Mouse (Mus musculus) midbrain, embryonic 11.5 days (tissue): ENCODE results near the gene Cd300ld3. TPM values are rescaled to one million over a fixed set of nuclear protein-coding genes. Genes with fewer than 3 reads are reported as not detected.

Experiments
- ATAC-seq: fragments of 200-750 bp; cut with Nextera tagmentation; 2 replicates; pipeline ENCODE4 v1.8.0; 2017; ENCODE audit warnings: moderate TSS enrichment, moderate library complexity; ENCODE audit not compliant: low FRiP score
- DNase-seq: peaks from one replicate; pipeline ENCODE4 v3.0.0; 2015; ENCODE audit warnings: low spot score; ENCODE audit errors: missing footprints
- H3K27ac ChIP-seq: fragments of 300-500 bp; sonication (generic); 2 replicates; pipeline ENCODE4 v1.5.1; 2014; ENCODE audit warnings: low read depth, low read length
- H3K27me3 ChIP-seq: fragments of 300-500 bp; sonication (generic); 2 replicates; pipeline ENCODE4 v1.6.1; 2014; ENCODE audit warnings: mild to moderate bottlenecking, low read length, moderate library complexity, mixed read lengths; ENCODE audit not compliant: control insufficient read depth, insufficient read depth
- H3K36me3 ChIP-seq: fragments of 300-500 bp; sonication (generic); 2 replicates; pipeline ENCODE4 v1.6.1; 2014; ENCODE audit warnings: mild to moderate bottlenecking, low read length, moderate library complexity, mixed read lengths; ENCODE audit not compliant: control insufficient read depth, insufficient read depth
- H3K4me1 ChIP-seq: fragments of 300-500 bp; sonication (generic); 2 replicates; pipeline ENCODE4 v1.6.1; 2014; ENCODE audit warnings: low read length; ENCODE audit not compliant: control insufficient read depth, insufficient read depth
- H3K4me2 ChIP-seq: fragments of 300-500 bp; sonication (generic); 2 replicates; pipeline ENCODE4 v1.6.1; 2014; ENCODE audit warnings: mild to moderate bottlenecking, moderate library complexity
- H3K4me3 ChIP-seq: fragments of 300-500 bp; sonication (generic); 2 replicates; pipeline ENCODE4 v1.5.1; 2014; ENCODE audit warnings: low read depth, low read length
- H3K9ac ChIP-seq: fragments of 300-500 bp; sonication (generic); 2 replicates; pipeline ENCODE4 v1.6.1; 2014; ENCODE audit warnings: low read length
- H3K9me3 ChIP-seq: fragments of 300-500 bp; sonication (generic); 2 replicates; pipeline ENCODE4 v1.6.1; 2016; ENCODE audit warnings: low read length; ENCODE audit not compliant: control insufficient read depth
- WGBS: fragments of 180-500 bp; shearing (Covaris S2); extraction: QIAGEN DNeasy Blood & Tissue Kit; methylation state at CpG from one replicate; pipeline ENCODE4 v1.1.7; 2014; 5-methylcytosine and 5-hydroxymethylcytosine counted together
- polyA plus RNA-seq: library from polyadenylated mRNA; unstranded; fragments of >200 nt; fragmentation: Nextera tagmentation; extraction: Ambion mirVana; gene quantifications from 2 replicates; pipeline ENCODE4 v1.2.1, GENCODE M21; 2014

The Cd300ld3 gene
- not detected in 2 replicates for polyA plus RNA-seq

GRCm38 (mm10) chr11:115048259-115048658 is at the start of gene Cd300ld3:
TSS of gene Cd300ld3 (minus strand) at chr11:115048409.
- H3K4me1 ChIP-seq, result no peaks in the 10 kb centered on the region
- H3K9ac ChIP-seq, result no peak within 1 kb of the TSS
- DNase-seq (no peak), ATAC-seq (no peak)
- WGBS, result 87% methylated on average over 2 of the region's 2 CpGs
- H3K27ac ChIP-seq, result no peak within 1 kb of the TSS
- H3K4me2 ChIP-seq, result no peak within 1 kb of the TSS
- no peaks in the 10 kb centered on the region for H3K9me3 ChIP-seq
- H3K36me3 ChIP-seq, result no peaks in the 10 kb centered on the region
- no peak within 1 kb of the TSS for H3K4me3 ChIP-seq
- no peaks in the 10 kb centered on the region for H3K27me3 ChIP-seq

- peak overlapping the region; percentile 61 for H3K4me2 ChIP-seq
- ATAC-seq, result no peak
- 15% methylated on average over 4 of the region's 4 CpGs for WGBS
Measured at GRCm38 (mm10) chr11:115092140-115092539, 43.9 kb upstream of the Cd300ld3 start.

GRCm38 (mm10) chr11:115091362-115091901 is 43.2 kb upstream of the Cd300ld3 start, which contains the start of gene Rab37:
TSS of gene Rab37 (plus strand) at chr11:115091431.
- Histone ChIP-seq H3K9ac (peak within 1 kb of the TSS; percentile 36; the same call in 1 of the 2 replicates), H3K4me2 (peak within 1 kb of the TSS; percentile 61), H3K27me3 (peaks cover 9% of the 10 kb centered on the region), H3K36me3 (no peaks in the 10 kb centered on the region), H3K27ac (no peak within 1 kb of the TSS), H3K9me3 (no peaks in the 10 kb centered on the region), H3K4me1 (peaks cover 8% of the 10 kb centered on the region), H3K4me3 (peak within 1 kb of the TSS; percentile 25)
- no peak for ATAC-seq
- DNase-seq, result peak; percentile 88
- WGBS, result 3% methylated on average over 36 of the region's 36 CpGs

More at GRCm38 (mm10) chr11:115092140-115092539, 43.9 kb upstream of the Cd300ld3 start:
- Histone ChIP-seq H3K9ac (0 out of 2 replicates have a peak overlapping the region, but pooled peaks have one; percentile 36), H3K27ac (no peak overlapping the region), H3K27me3 (peaks cover 9% of the 10 kb centered on the region), H3K4me3 (peak overlapping the region; percentile 25; the same call in 1 of the 2 replicates), H3K9me3 (no peaks in the 10 kb centered on the region), H3K4me1 (peaks cover 8% of the 10 kb centered on the region), H3K36me3 (no peaks in the 10 kb centered on the region)
- DNase-seq, result no peak

GRCm38 (mm10) chr11:115089853-115090252 is 41.6 kb upstream of the Cd300ld3 start:
- H3K4me1 ChIP-seq, result peaks cover 10% of the 10 kb centered on the region
- ATAC-seq (no peak), DNase-seq (no peak)
- no peaks in the 10 kb centered on the region for H3K9me3 ChIP-seq
- no peak overlapping the region for H3K9ac ChIP-seq
- H3K4me2 ChIP-seq, result no peak overlapping the region
- H3K4me3 ChIP-seq, result no peak overlapping the region
- H3K36me3 ChIP-seq, result no peaks in the 10 kb centered on the region
- no peak overlapping the region for H3K27ac ChIP-seq
- peaks cover 9% of the 10 kb centered on the region for H3K27me3 ChIP-seq
- WGBS, result 62% methylated on average over 6 of the region's 6 CpGs

- H3K4me2 ChIP-seq, result no peak overlapping the region
- no peak overlapping the region for H3K9ac ChIP-seq
- H3K27me3 ChIP-seq, result peaks cover 2% of the 10 kb centered on the region
- H3K4me3 ChIP-seq, result no peak overlapping the region
- peaks cover 5% of the 10 kb centered on the region; the same call in 1 of the 2 replicates for H3K4me1 ChIP-seq
- H3K36me3 ChIP-seq, result no peaks in the 10 kb centered on the region
- DNase-seq (no peak), ATAC-seq (no peak)
- H3K27ac ChIP-seq, result no peak overlapping the region
- WGBS, result 72% methylated on average over 7 of the region's 7 CpGs
- no peaks in the 10 kb centered on the region for H3K9me3 ChIP-seq
Measured at GRCm38 (mm10) chr11:115086213-115086612, 38.0 kb upstream of the Cd300ld3 start.

GRCm38 (mm10) chr11:115085064-115085463 is 36.9 kb upstream of the Cd300ld3 start:
- WGBS, result 65% methylated on average over 8 of the region's 8 CpGs
- Histone ChIP-seq H3K27me3 (no peaks in the 10 kb centered on the region), H3K4me3 (no peak overlapping the region), H3K4me1 (peaks cover 5% of the 10 kb centered on the region; the same call in 1 of the 2 replicates), H3K9me3 (no peaks in the 10 kb centered on the region), H3K27ac (no peak overlapping the region), H3K36me3 (no peaks in the 10 kb centered on the region), H3K9ac (no peak overlapping the region), H3K4me2 (no peak overlapping the region)
- ATAC-seq, result no peak
- DNase-seq, result no peak

- Histone ChIP-seq H3K9ac (no peak overlapping the region), H3K36me3 (no peaks in the 10 kb centered on the region), H3K4me1 (peaks cover 5% of the 10 kb centered on the region; the same call in 1 of the 2 replicates), H3K27ac (no peak overlapping the region), H3K9me3 (no peaks in the 10 kb centered on the region), H3K27me3 (no peaks in the 10 kb centered on the region), H3K4me3 (no peak overlapping the region), H3K4me2 (no peak overlapping the region)
- 0 out of 2 replicates have a peak, but pooled peaks have one; percentile 40 for ATAC-seq
- WGBS, result 32% methylated on average over 12 of the region's 12 CpGs
- no peak for DNase-seq
Measured at GRCm38 (mm10) chr11:115084595-115084994, 36.4 kb upstream of the Cd300ld3 start.

GRCm38 (mm10) chr11:115083376-115084139 is 35.3 kb upstream of the Cd300ld3 start:
- WGBS, result 40% methylated on average over 18 of the region's 18 CpGs
- Histone ChIP-seq H3K9ac (no peak overlapping the region), H3K27ac (no peak overlapping the region), H3K9me3 (no peaks in the 10 kb centered on the region), H3K4me2 (no peak overlapping the region), H3K4me1 (peaks cover 5% of the 10 kb centered on the region; the same call in 1 of the 2 replicates), H3K4me3 (no peak overlapping the region), H3K36me3 (no peaks in the 10 kb centered on the region), H3K27me3 (no peaks in the 10 kb centered on the region)
- ATAC-seq (peak; percentile 33; the same call in 1 of the 2 replicates), DNase-seq (peak; percentile 99)

- peaks cover 5% of the 10 kb centered on the region; the same call in 1 of the 2 replicates for H3K4me1 ChIP-seq
- 75% methylated on average over 6 of the region's 6 CpGs for WGBS
- ATAC-seq, result no peak
Measured at GRCm38 (mm10) chr11:115082196-115082595, 34.0 kb upstream of the Cd300ld3 start.

More at GRCm38 (mm10) chr11:115082196-115082595, 34.0 kb upstream of the Cd300ld3 start:
- no peak for DNase-seq
- H3K36me3 ChIP-seq, result no peaks in the 10 kb centered on the region
- H3K27ac ChIP-seq, result no peak overlapping the region
- H3K4me2 ChIP-seq, result no peak overlapping the region
- H3K27me3 ChIP-seq, result no peaks in the 10 kb centered on the region
- H3K9me3 ChIP-seq, result no peaks in the 10 kb centered on the region
- H3K9ac ChIP-seq, result no peak overlapping the region
- H3K4me3 ChIP-seq, result no peak overlapping the region
